Mouse (Mus musculus): ENCODE measurements at regions not wholly inside any gene's neighbourhood (a gene's known extent, or its start where the extent isn't known, plus 50 kb on each side); places are given as distances from the start of the nearest gene placed in this dataset.

- no peaks in the 10 kb centered on the region for H3K27me3 ChIP-seq (ENCODE audit: control insufficient read depth, insufficient read depth, low read length)
- TF ChIP-seq CTCF (IDR thresholded peaks at IDR 0.05; ENCODE audit: borderline replicate concordance, control insufficient read depth, extremely low read depth, insufficient read depth, low read length, poor library complexity) (no peak), POLR2A (IDR thresholded peaks at IDR 0.05; ENCODE audit: control insufficient read depth, extremely low read depth, insufficient read depth, low read length, poor library complexity) (no peak)
- H3K27ac ChIP-seq (ENCODE audit: control insufficient read depth, insufficient read depth, low read length) = no peak overlapping the region
- H3K4me3 ChIP-seq (ENCODE audit: control insufficient read depth, insufficient read depth, low read length) = no peak overlapping the region
- DNase-seq = no peak
- peaks cover 3% of the 10 kb centered on the region for H3K4me1 ChIP-seq (replicated peaks; ENCODE audit: control insufficient read depth, insufficient read depth, low read length)
- H3K36me3 ChIP-seq (ENCODE audit: control insufficient read depth, insufficient read depth, low read length) = no peaks in the 10 kb centered on the region
These were observed 55.7 kb upstream of the Plcl2 start for GRCm38 (mm10) chr17:50453524-50453923.

GRCm38 (mm10) chr17:50453956-50454355 is 55.2 kb upstream of the Plcl2 start:
- Histone ChIP-seq H3K27ac (ENCODE audit: control insufficient read depth, insufficient read depth, low read length) (no peak overlapping the region), H3K4me3 (ENCODE audit: control insufficient read depth, insufficient read depth, low read length) (no peak overlapping the region), H3K36me3 (ENCODE audit: control insufficient read depth, insufficient read depth, low read length) (no peaks in the 10 kb centered on the region), H3K27me3 (ENCODE audit: control insufficient read depth, insufficient read depth, low read length) (no peaks in the 10 kb centered on the region), H3K4me1 (replicated peaks; ENCODE audit: control insufficient read depth, insufficient read depth, low read length) (peaks cover 3% of the 10 kb centered on the region)
- TF ChIP-seq CTCF (IDR thresholded peaks at IDR 0.05; ENCODE audit: borderline replicate concordance, control insufficient read depth, extremely low read depth, insufficient read depth, low read length, poor library complexity) = no peak
- TF ChIP-seq POLR2A (IDR thresholded peaks at IDR 0.05; ENCODE audit: control insufficient read depth, extremely low read depth, insufficient read depth, low read length, poor library complexity) = no peak
- WGBS = 91% methylated on average over 5 of the region's 5 CpGs
- no peak for DNase-seq

- no peaks in the 10 kb centered on the region for H3K36me3 ChIP-seq (ENCODE audit: control insufficient read depth, insufficient read depth, low read length)
- TF ChIP-seq POLR2A (IDR thresholded peaks at IDR 0.05; ENCODE audit: control insufficient read depth, extremely low read depth, insufficient read depth, low read length, poor library complexity) (no peak), CTCF (IDR thresholded peaks at IDR 0.05; ENCODE audit: borderline replicate concordance, control insufficient read depth, extremely low read depth, insufficient read depth, low read length, poor library complexity) (no peak)
- H3K27ac ChIP-seq (ENCODE audit: control insufficient read depth, insufficient read depth, low read length) = no peak overlapping the region
- H3K27me3 ChIP-seq (ENCODE audit: control insufficient read depth, insufficient read depth, low read length) = no peaks in the 10 kb centered on the region
- H3K4me3 ChIP-seq (ENCODE audit: control insufficient read depth, insufficient read depth, low read length) = no peak overlapping the region
- WGBS = 87% methylated on average over 5 of the region's 5 CpGs
- peaks cover 3% of the 10 kb centered on the region for H3K4me1 ChIP-seq (replicated peaks; ENCODE audit: control insufficient read depth, insufficient read depth, low read length)
- no peak for DNase-seq
These were observed 54.3 kb upstream of the Plcl2 start for GRCm38 (mm10) chr17:50454917-50455316.

- no peaks in the 10 kb centered on the region for H3K4me1 ChIP-seq (replicated peaks; ENCODE audit: control insufficient read depth, insufficient read depth, low read length)
- H3K36me3 ChIP-seq (ENCODE audit: control insufficient read depth, insufficient read depth, low read length) = no peaks in the 10 kb centered on the region
- WGBS = 96% methylated on average over 10 of the region's 10 CpGs
- no peaks in the 10 kb centered on the region for H3K27me3 ChIP-seq (ENCODE audit: control insufficient read depth, insufficient read depth, low read length)
- no peak overlapping the region for H3K27ac ChIP-seq (ENCODE audit: control insufficient read depth, insufficient read depth, low read length)
- no peak for DNase-seq
- no peak overlapping the region for H3K4me3 ChIP-seq (ENCODE audit: control insufficient read depth, insufficient read depth, low read length)
- TF ChIP-seq POLR2A (IDR thresholded peaks at IDR 0.05; ENCODE audit: control insufficient read depth, extremely low read depth, insufficient read depth, low read length, poor library complexity) (no peak), CTCF (IDR thresholded peaks at IDR 0.05; ENCODE audit: borderline replicate concordance, control insufficient read depth, extremely low read depth, insufficient read depth, low read length, poor library complexity) (no peak)
These were observed 53.5 kb upstream of the Plcl2 start for GRCm38 (mm10) chr17:50455719-50456118.

GRCm38 (mm10) chr17:50457053-50457697 is 52.0 kb upstream of the Plcl2 start:
- Histone ChIP-seq H3K27me3 (ENCODE audit: control insufficient read depth, insufficient read depth, low read length) (no peaks in the 10 kb centered on the region), H3K4me1 (replicated peaks; ENCODE audit: control insufficient read depth, insufficient read depth, low read length) (no peaks in the 10 kb centered on the region), H3K27ac (ENCODE audit: control insufficient read depth, insufficient read depth, low read length) (no peak overlapping the region), H3K4me3 (ENCODE audit: control insufficient read depth, insufficient read depth, low read length) (no peak overlapping the region), H3K36me3 (ENCODE audit: control insufficient read depth, insufficient read depth, low read length) (no peaks in the 10 kb centered on the region)
- TF ChIP-seq CTCF (IDR thresholded peaks at IDR 0.05; ENCODE audit: borderline replicate concordance, control insufficient read depth, extremely low read depth, insufficient read depth, low read length, poor library complexity) (no peak), POLR2A (IDR thresholded peaks at IDR 0.05; ENCODE audit: control insufficient read depth, extremely low read depth, insufficient read depth, low read length, poor library complexity) (no peak)
- 95% methylated on average over 6 of the region's 6 CpGs for WGBS
- no peak for DNase-seq

- TF ChIP-seq POLR2A (IDR thresholded peaks at IDR 0.05; ENCODE audit: control insufficient read depth, extremely low read depth, insufficient read depth, low read length, poor library complexity) = no peak
- no peak for TF ChIP-seq CTCF (IDR thresholded peaks at IDR 0.05; ENCODE audit: borderline replicate concordance, control insufficient read depth, extremely low read depth, insufficient read depth, low read length, poor library complexity)
- H3K4me3 ChIP-seq (ENCODE audit: control insufficient read depth, insufficient read depth, low read length) = no peak overlapping the region
- no peak for DNase-seq
- no peak overlapping the region for H3K27ac ChIP-seq (ENCODE audit: control insufficient read depth, insufficient read depth, low read length)
- no peaks in the 10 kb centered on the region for H3K27me3 ChIP-seq (ENCODE audit: control insufficient read depth, insufficient read depth, low read length)
- no peaks in the 10 kb centered on the region for H3K4me1 ChIP-seq (replicated peaks; ENCODE audit: control insufficient read depth, insufficient read depth, low read length)
- H3K36me3 ChIP-seq (ENCODE audit: control insufficient read depth, insufficient read depth, low read length) = no peaks in the 10 kb centered on the region
- 97% methylated on average over 4 of the region's 4 CpGs for WGBS
These were observed 51.0 kb upstream of the Plcl2 start for GRCm38 (mm10) chr17:50458232-50458631.
